Mouse (Mus musculus): ENCODE results near the gene Cmip. TPM values are rescaled to one million over a fixed set of nuclear protein-coding genes. Genes with fewer than 3 reads are reported as not detected.

Cmip gene
- polyA plus RNA-seq, 1 experiment = 17.3 TPM

DNA sequence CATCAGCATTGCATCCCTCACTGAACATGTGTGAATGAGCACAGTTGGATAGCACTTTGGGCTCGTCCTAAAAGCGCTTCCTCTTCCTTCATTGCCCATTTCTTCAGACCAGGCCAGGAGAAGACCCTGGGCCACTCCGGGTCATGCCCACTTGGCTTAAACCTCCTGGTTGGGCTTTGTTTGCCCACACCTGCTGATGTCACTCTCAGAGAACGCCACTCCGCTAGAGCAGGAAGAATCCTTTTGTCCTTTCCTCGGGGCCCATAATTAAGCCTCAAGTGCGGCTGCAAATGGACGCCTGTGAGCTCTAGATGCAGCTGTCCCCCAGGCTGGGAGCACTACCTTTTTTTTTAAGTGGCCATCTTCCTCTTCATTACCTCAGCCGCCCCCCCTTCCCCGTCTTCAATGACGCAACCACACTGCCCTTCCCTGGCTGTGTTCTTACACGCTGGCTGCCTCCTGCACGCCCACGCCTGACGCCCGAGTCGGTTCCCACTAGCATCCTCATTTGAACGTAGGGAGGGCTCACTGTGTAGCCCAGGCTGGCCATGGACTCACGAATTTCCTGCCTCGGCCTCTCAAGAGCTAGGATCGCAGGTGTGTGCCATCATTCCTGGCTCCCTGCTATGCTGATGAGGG, 171.8 kb downstream of the Cmip start:
- TF ChIP-seq MYOD1 (IDR thresholded peaks at IDR 0.05; ENCODE audit: control insufficient read depth, insufficient read length, low read depth) (peak; percentile 60), USF1 (IDR thresholded peaks at IDR 0.05; ENCODE audit: low read depth) (no peak), FOSL1 (IDR thresholded peaks at IDR 0.05; ENCODE audit: insufficient read depth, low read length, poor library complexity, severe bottlenecking) (no peak)
- H3K27me3 ChIP-seq (ENCODE audit: control insufficient read depth, insufficient read depth, insufficient read length) = no peaks in the 10 kb centered on the region
- no peak overlapping the region for H3ac ChIP-seq (ENCODE audit: control insufficient read depth, insufficient read length, low read depth)
- no peaks in the 10 kb centered on the region for H3K79me3 ChIP-seq (ENCODE audit: low read depth)
- no peaks in the 10 kb centered on the region for H3K79me2 ChIP-seq (ENCODE audit: control insufficient read depth, insufficient read depth)
- no peak overlapping the region for H3K4me3 ChIP-seq (ENCODE audit: insufficient read depth, poor library complexity, severe bottlenecking)
- peaks cover 22% of the 10 kb centered on the region for H3K36me3 ChIP-seq (ENCODE audit: control insufficient read depth, insufficient read depth)

DNA sequence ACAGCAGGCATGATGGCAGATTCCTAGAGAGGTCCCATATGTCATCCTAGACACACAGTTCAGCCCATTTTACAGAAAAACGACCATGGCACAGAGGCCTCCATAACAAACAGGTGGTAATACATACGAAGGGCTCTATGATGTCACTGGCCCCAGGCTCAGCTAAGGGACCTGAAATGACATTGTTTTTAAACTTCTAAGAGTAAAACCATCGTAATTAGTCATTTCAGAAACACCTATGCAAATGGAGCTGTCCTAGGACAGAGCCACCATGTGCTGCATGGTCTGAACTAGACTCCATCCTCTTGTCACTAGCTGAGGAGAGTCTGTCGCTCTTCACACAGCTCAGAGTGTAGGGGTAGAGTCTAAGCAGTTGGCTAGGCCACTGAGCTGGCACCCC, 173.8 kb downstream of the Cmip start:
- no peaks in the 10 kb centered on the region for H3K79me2 ChIP-seq (ENCODE audit: control insufficient read depth, insufficient read depth)
- no peaks in the 10 kb centered on the region for H3K79me3 ChIP-seq (ENCODE audit: low read depth)
- no peak overlapping the region for H3ac ChIP-seq (ENCODE audit: control insufficient read depth, insufficient read length, low read depth)
- H3K4me3 ChIP-seq (ENCODE audit: insufficient read depth, poor library complexity, severe bottlenecking) = no peak overlapping the region
- TF ChIP-seq MYOG (IDR thresholded peaks at IDR 0.05; ENCODE audit: control insufficient read depth, extremely low read depth, insufficient read length) = no peak
- TF ChIP-seq USF1 (IDR thresholded peaks at IDR 0.05; ENCODE audit: low read depth) = no peak
- TF ChIP-seq FOSL1 (IDR thresholded peaks at IDR 0.05; ENCODE audit: insufficient read depth, low read length, poor library complexity, severe bottlenecking) = no peak
- TF ChIP-seq MYOD1 (IDR thresholded peaks at IDR 0.05; ENCODE audit: control insufficient read depth, insufficient read length, low read depth) = no peak
- TF ChIP-seq CEBPB (IDR thresholded peaks at IDR 0.05; ENCODE audit: low read depth) = no peak
- TF ChIP-seq CTCF (IDR thresholded peaks at IDR 0.05; ENCODE audit: control insufficient read depth, insufficient read depth, insufficient read length) = no peak
- TF ChIP-seq MAX (IDR thresholded peaks at IDR 0.05) = no peak
- H3K27me3 ChIP-seq (ENCODE audit: control insufficient read depth, insufficient read depth, insufficient read length) = no peaks in the 10 kb centered on the region
- H3K36me3 ChIP-seq (ENCODE audit: control insufficient read depth, insufficient read depth) = peaks cover 27% of the 10 kb centered on the region

DNA sequence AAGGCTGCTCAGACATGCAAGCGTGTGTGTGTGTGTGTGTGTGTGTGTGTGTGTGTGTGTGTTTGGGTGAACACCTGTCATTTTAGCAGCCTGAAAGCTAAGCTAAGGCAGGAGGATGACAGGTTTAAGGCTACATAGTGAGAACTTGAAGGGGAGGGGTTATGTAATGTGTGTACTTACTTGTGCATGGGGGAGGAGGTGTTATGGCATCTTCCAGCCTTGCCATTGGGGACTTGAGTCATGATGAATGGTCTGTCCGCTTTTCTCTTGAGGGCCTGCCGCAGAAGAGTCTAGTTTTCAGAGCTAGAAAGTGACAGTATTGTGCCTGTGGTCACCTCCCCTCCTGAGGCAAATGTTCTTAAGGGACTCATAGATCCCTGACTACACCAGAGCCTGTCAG, 174.7 kb downstream of the Cmip start:
- no peak for TF ChIP-seq CEBPB (IDR thresholded peaks at IDR 0.05; ENCODE audit: low read depth)
- TF ChIP-seq CTCF (IDR thresholded peaks at IDR 0.05; ENCODE audit: control insufficient read depth, insufficient read depth, insufficient read length) = no peak
- TF ChIP-seq MAX (IDR thresholded peaks at IDR 0.05) = no peak
- TF ChIP-seq MYOG (IDR thresholded peaks at IDR 0.05; ENCODE audit: control insufficient read depth, extremely low read depth, insufficient read length) = no peak
- TF ChIP-seq MYOD1 (IDR thresholded peaks at IDR 0.05; ENCODE audit: control insufficient read depth, insufficient read length, low read depth) = no peak
- TF ChIP-seq USF1 (IDR thresholded peaks at IDR 0.05; ENCODE audit: low read depth) = no peak
- no peak for TF ChIP-seq FOSL1 (IDR thresholded peaks at IDR 0.05; ENCODE audit: insufficient read depth, low read length, poor library complexity, severe bottlenecking)
- Histone ChIP-seq H3ac (ENCODE audit: control insufficient read depth, insufficient read length, low read depth) (no peak overlapping the region), H3K36me3 (ENCODE audit: control insufficient read depth, insufficient read depth) (peaks cover 27% of the 10 kb centered on the region), H3K27me3 (ENCODE audit: control insufficient read depth, insufficient read depth, insufficient read length) (no peaks in the 10 kb centered on the region), H3K79me3 (ENCODE audit: low read depth) (no peaks in the 10 kb centered on the region), H3K4me3 (ENCODE audit: insufficient read depth, poor library complexity, severe bottlenecking) (no peak overlapping the region), H3K79me2 (ENCODE audit: control insufficient read depth, insufficient read depth) (no peaks in the 10 kb centered on the region)

DNA sequence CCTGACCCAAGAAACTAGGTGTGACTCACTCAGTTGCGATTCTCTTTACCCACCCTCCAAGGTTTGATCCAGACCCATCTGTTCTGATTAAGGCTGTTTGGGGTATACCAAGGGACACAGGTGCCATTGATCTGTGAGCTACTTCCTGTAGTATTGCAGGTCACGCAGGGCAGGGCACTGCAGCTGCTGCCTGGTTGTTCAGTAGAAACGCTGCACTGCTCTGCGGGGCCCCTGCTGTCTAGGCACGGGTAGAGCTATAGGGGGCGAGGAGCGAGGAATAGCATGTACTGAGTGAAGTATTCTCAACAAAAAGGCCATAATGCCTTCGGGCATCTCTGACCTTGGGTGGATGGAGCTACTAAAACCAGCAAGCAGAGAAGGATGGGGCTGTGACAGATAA, 175.2 kb downstream of the Cmip start:
- Histone ChIP-seq H3ac (ENCODE audit: control insufficient read depth, insufficient read length, low read depth) (no peak overlapping the region), H3K36me3 (ENCODE audit: control insufficient read depth, insufficient read depth) (peaks cover 27% of the 10 kb centered on the region)

DNA sequence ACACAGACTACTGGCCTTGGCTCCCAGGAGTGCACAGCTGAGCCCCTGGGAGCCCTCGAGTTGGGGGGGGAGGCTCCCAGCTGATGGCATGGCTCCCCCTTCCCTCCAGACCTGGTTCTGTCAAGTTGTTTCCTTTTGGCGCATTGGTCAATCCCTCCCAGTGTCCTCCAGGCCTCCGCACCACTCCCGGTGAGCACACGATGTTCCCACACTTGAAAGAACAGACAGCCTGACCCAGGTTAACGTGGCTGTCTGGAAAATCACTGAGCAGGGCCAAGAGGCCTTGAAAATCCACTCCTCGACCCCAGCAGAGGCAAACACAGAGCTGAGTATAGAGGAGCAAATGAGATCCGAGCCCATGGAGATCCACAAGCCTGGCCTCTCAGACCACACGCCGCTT, 177.1 kb downstream of the Cmip start:
- Histone ChIP-seq H3K79me3 (ENCODE audit: low read depth) (no peaks in the 10 kb centered on the region), H3K27me3 (ENCODE audit: control insufficient read depth, insufficient read depth, insufficient read length) (no peaks in the 10 kb centered on the region), H3K4me3 (ENCODE audit: insufficient read depth, poor library complexity, severe bottlenecking) (no peak overlapping the region), H3ac (ENCODE audit: control insufficient read depth, insufficient read length, low read depth) (no peak overlapping the region), H3K36me3 (ENCODE audit: control insufficient read depth, insufficient read depth) (peaks cover 27% of the 10 kb centered on the region), H3K79me2 (ENCODE audit: control insufficient read depth, insufficient read depth) (no peaks in the 10 kb centered on the region)
- TF ChIP-seq USF1 (IDR thresholded peaks at IDR 0.05; ENCODE audit: low read depth) = no peak
- no peak for TF ChIP-seq FOSL1 (IDR thresholded peaks at IDR 0.05; ENCODE audit: insufficient read depth, low read length, poor library complexity, severe bottlenecking)
- no peak for TF ChIP-seq MYOG (IDR thresholded peaks at IDR 0.05; ENCODE audit: control insufficient read depth, extremely low read depth, insufficient read length)
- TF ChIP-seq CTCF (IDR thresholded peaks at IDR 0.05; ENCODE audit: control insufficient read depth, insufficient read depth, insufficient read length) = no peak
- no peak for TF ChIP-seq CEBPB (IDR thresholded peaks at IDR 0.05; ENCODE audit: low read depth)
- TF ChIP-seq MAX (IDR thresholded peaks at IDR 0.05) = no peak
- TF ChIP-seq MYOD1 (IDR thresholded peaks at IDR 0.05; ENCODE audit: control insufficient read depth, insufficient read length, low read depth) = no peak

More for the DNA sequence above, 175.2 kb downstream of the Cmip start:
- no peak for TF ChIP-seq MYOD1 (IDR thresholded peaks at IDR 0.05; ENCODE audit: control insufficient read depth, insufficient read length, low read depth)
- TF ChIP-seq MAX (IDR thresholded peaks at IDR 0.05) = no peak
- TF ChIP-seq CTCF (IDR thresholded peaks at IDR 0.05; ENCODE audit: control insufficient read depth, insufficient read depth, insufficient read length) = no peak
- no peak for TF ChIP-seq FOSL1 (IDR thresholded peaks at IDR 0.05; ENCODE audit: insufficient read depth, low read length, poor library complexity, severe bottlenecking)
- TF ChIP-seq MYOG (IDR thresholded peaks at IDR 0.05; ENCODE audit: control insufficient read depth, extremely low read depth, insufficient read length) = no peak
- TF ChIP-seq USF1 (IDR thresholded peaks at IDR 0.05; ENCODE audit: low read depth) = no peak
- no peak for TF ChIP-seq CEBPB (IDR thresholded peaks at IDR 0.05; ENCODE audit: low read depth)
- Histone ChIP-seq H3K79me3 (ENCODE audit: low read depth) (no peaks in the 10 kb centered on the region), H3K4me3 (ENCODE audit: insufficient read depth, poor library complexity, severe bottlenecking) (no peak overlapping the region), H3K79me2 (ENCODE audit: control insufficient read depth, insufficient read depth) (no peaks in the 10 kb centered on the region), H3K27me3 (ENCODE audit: control insufficient read depth, insufficient read depth, insufficient read length) (no peaks in the 10 kb centered on the region)

DNA sequence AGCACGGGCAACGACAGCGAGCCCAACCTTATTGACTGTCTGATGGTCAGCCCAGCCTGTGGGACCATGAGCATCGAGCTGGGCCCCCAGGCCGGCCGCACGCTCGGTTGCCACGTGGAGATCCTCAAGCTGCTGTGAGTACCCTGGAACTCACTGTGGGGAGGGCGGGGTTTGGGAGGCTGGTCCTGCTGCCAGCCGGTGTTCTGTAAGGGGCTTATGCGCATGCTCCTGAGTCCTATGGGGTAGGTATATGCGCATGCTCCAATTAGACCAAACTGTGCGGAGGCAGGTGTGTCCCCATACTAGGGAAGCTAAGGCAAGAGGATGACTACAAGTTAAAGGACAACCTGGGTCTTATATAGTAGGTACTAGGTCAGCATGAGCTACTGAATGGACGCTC, 179.9 kb downstream of the Cmip start:
- Histone ChIP-seq H3K27me3 (ENCODE audit: control insufficient read depth, insufficient read depth, insufficient read length) (no peaks in the 10 kb centered on the region), H3K79me2 (ENCODE audit: control insufficient read depth, insufficient read depth) (no peaks in the 10 kb centered on the region), H3ac (ENCODE audit: control insufficient read depth, insufficient read length, low read depth) (no peak overlapping the region), H3K79me3 (ENCODE audit: low read depth) (no peaks in the 10 kb centered on the region), H3K4me3 (ENCODE audit: insufficient read depth, poor library complexity, severe bottlenecking) (no peak overlapping the region), H3K36me3 (ENCODE audit: control insufficient read depth, insufficient read depth) (peaks cover 5% of the 10 kb centered on the region)
- TF ChIP-seq MAX (IDR thresholded peaks at IDR 0.05) = no peak
- TF ChIP-seq CTCF (IDR thresholded peaks at IDR 0.05; ENCODE audit: control insufficient read depth, insufficient read depth, insufficient read length) = no peak
- no peak for TF ChIP-seq MYOD1 (IDR thresholded peaks at IDR 0.05; ENCODE audit: control insufficient read depth, insufficient read length, low read depth)
- TF ChIP-seq FOSL1 (IDR thresholded peaks at IDR 0.05; ENCODE audit: insufficient read depth, low read length, poor library complexity, severe bottlenecking) = no peak
- no peak for TF ChIP-seq CEBPB (IDR thresholded peaks at IDR 0.05; ENCODE audit: low read depth)
- TF ChIP-seq USF1 (IDR thresholded peaks at IDR 0.05; ENCODE audit: low read depth) = no peak
- no peak for TF ChIP-seq MYOG (IDR thresholded peaks at IDR 0.05; ENCODE audit: control insufficient read depth, extremely low read depth, insufficient read length)

Measured in C2C12 (cell line).